Mouse (Mus musculus) liver, embryonic 12.5 days (tissue): ENCODE measurements around the gene Neurod2. TPM values are rescaled to one million over a fixed set of nuclear protein-coding genes. Genes with fewer than 3 reads are reported as not detected.

Source experiments
- ATAC-seq: fragments of 200-750 bp; cut with Nextera tagmentation; 2 replicates; pipeline ENCODE4 v1.8.0; 2017; ENCODE audit warnings: moderate number of reproducible peaks, mild to moderate bottlenecking, moderate library complexity
- H3K27ac ChIP-seq: fragments of 300-500 bp; sonication (generic); 2 replicates; pipeline ENCODE4 v1.5.1; 2016; ENCODE audit warnings: mild to moderate bottlenecking
- H3K27me3 ChIP-seq: fragments of 300-500 bp; sonication (generic); replicated peaks from 2 replicates; pipeline ENCODE4 v1.6.1; 2016; ENCODE audit warnings: mild to moderate bottlenecking, moderate library complexity
- H3K36me3 ChIP-seq: fragments of 300-500 bp; sonication (generic); 2 replicates; pipeline ENCODE4 v1.6.1; 2016; ENCODE audit warnings: mild to moderate bottlenecking, moderate library complexity
- H3K4me1 ChIP-seq: fragments of 300-500 bp; sonication (generic); 2 replicates; pipeline ENCODE4 v1.6.1; 2016
- H3K4me2 ChIP-seq: fragments of 300-500 bp; sonication (generic); 2 replicates; pipeline ENCODE4 v1.6.1; 2016; ENCODE audit warnings: mild to moderate bottlenecking, moderate library complexity
- H3K4me3 ChIP-seq: fragments of 300-500 bp; sonication (generic); 2 replicates; pipeline ENCODE4 v1.5.1; 2016; ENCODE audit warnings: mild to moderate bottlenecking, moderate library complexity
- H3K9ac ChIP-seq: fragments of 300-500 bp; sonication (generic); 2 replicates; pipeline ENCODE4 v1.6.1; 2016; ENCODE audit warnings: mild to moderate bottlenecking, moderate library complexity
- H3K9me3 ChIP-seq: fragments of 300-500 bp; sonication (generic); replicated peaks from 2 replicates; pipeline ENCODE4 v1.6.1; 2016; ENCODE audit warnings: mild to moderate bottlenecking, moderate library complexity
- WGBS: fragments of 180-500 bp; shearing (Covaris S2); methylation state at CpG from one replicate; pipeline ENCODE4 v1.1.7; 2016; ENCODE audit not compliant: insufficient replicate concordance; 5-methylcytosine and 5-hydroxymethylcytosine counted together
- polyA plus RNA-seq: library from polyadenylated mRNA; unstranded; fragments of >200 nt; fragmentation: Nextera tagmentation; extraction: Ambion mirVana; gene quantifications from 2 replicates; pipeline ENCODE4 v1.2.1, GENCODE M21; 2016

Gene Neurod2
- polyA plus RNA-seq, 1 experiment from 2014 or later, result not detected

DNA sequence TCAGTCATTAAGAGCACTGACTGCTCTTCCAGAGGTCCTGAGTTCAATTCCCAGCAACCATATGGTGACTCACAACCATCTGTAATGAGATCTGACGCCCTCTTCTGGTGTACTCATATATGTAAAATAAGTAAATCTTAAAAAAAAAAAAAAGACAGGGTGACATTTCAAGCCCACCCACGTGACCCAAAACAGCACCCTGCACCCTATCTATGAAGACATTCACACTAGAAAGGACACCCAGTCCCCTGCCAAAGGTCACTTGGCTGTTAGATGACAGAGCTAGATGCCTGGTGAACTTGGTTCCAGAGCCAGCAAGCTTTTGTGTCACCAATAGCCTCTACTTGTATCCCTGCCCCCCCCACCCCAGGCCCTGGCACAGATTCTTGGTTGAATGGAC, 36.4 kb downstream of the Neurod2 start:
- H3K36me3 ChIP-seq, result no peaks in the 10 kb centered on the region
- peaks cover 96% of the 10 kb centered on the region for H3K27me3 ChIP-seq

GRCm38 (mm10) chr11:98290906-98291305, 38.5 kb downstream of the Neurod2 start:
- H3K4me3 ChIP-seq, result no peak overlapping the region
- H3K36me3 ChIP-seq, result no peaks in the 10 kb centered on the region
- no peak for ATAC-seq
- no peak overlapping the region for H3K9ac ChIP-seq
- H3K9me3 ChIP-seq, result no peaks in the 10 kb centered on the region
- 39% methylated on average over 2 of the region's 2 CpGs for WGBS
- no peak overlapping the region for H3K27ac ChIP-seq
- peaks cover 92% of the 10 kb centered on the region for H3K27me3 ChIP-seq
- no peak overlapping the region for H3K4me2 ChIP-seq
- H3K4me1 ChIP-seq, result no peaks in the 10 kb centered on the region; the same call in 1 of the 2 replicates

More for the DNA sequence above, 36.4 kb downstream of the Neurod2 start:
- no peak for ATAC-seq
- WGBS, result 13% methylated on average over 2 of the region's 2 CpGs
- no peak overlapping the region for H3K4me3 ChIP-seq
- no peaks in the 10 kb centered on the region for H3K9me3 ChIP-seq
- H3K9ac ChIP-seq, result no peak overlapping the region
- no peak overlapping the region for H3K4me2 ChIP-seq
- H3K27ac ChIP-seq, result no peak overlapping the region
- H3K4me1 ChIP-seq, result peaks cover 15% of the 10 kb centered on the region

- no peak for ATAC-seq
- Histone ChIP-seq H3K4me2 (no peak overlapping the region), H3K27ac (no peak overlapping the region), H3K9ac (no peak overlapping the region), H3K4me3 (no peak overlapping the region), H3K27me3 (peaks cover 91% of the 10 kb centered on the region), H3K9me3 (no peaks in the 10 kb centered on the region), H3K4me1 (no peaks in the 10 kb centered on the region; the same call in 1 of the 2 replicates), H3K36me3 (no peaks in the 10 kb centered on the region)
- WGBS, result 47% methylated on average over 13 of the region's 13 CpGs
Observed at GRCm38 (mm10) chr11:98289873-98290272, 39.6 kb downstream of the Neurod2 start.

GRCm38 (mm10) chr11:98287961-98288360, 41.5 kb downstream of the Neurod2 start:
- no peaks in the 10 kb centered on the region for H3K9me3 ChIP-seq
- H3K4me2 ChIP-seq, result no peak overlapping the region
- no peak for ATAC-seq
- WGBS, result 42% methylated on average over 7 of the region's 7 CpGs
- H3K4me3 ChIP-seq, result no peak overlapping the region
- no peak overlapping the region for H3K27ac ChIP-seq
- H3K27me3 ChIP-seq, result peaks cover 84% of the 10 kb centered on the region
- peaks cover 3% of the 10 kb centered on the region; the same call in 1 of the 2 replicates for H3K4me1 ChIP-seq
- H3K36me3 ChIP-seq, result no peaks in the 10 kb centered on the region
- no peak overlapping the region for H3K9ac ChIP-seq

- ATAC-seq, result no peak
- H3K27me3 ChIP-seq, result peaks cover 84% of the 10 kb centered on the region
- no peak overlapping the region for H3K4me2 ChIP-seq
- H3K9me3 ChIP-seq, result no peaks in the 10 kb centered on the region
- WGBS, result 39% methylated on average over 5 of the region's 5 CpGs
- no peak overlapping the region for H3K27ac ChIP-seq
- peaks cover 3% of the 10 kb centered on the region; the same call in 1 of the 2 replicates for H3K4me1 ChIP-seq
- no peaks in the 10 kb centered on the region for H3K36me3 ChIP-seq
- no peak overlapping the region for H3K4me3 ChIP-seq
- H3K9ac ChIP-seq, result no peak overlapping the region
Observed at GRCm38 (mm10) chr11:98287531-98287930, 41.9 kb downstream of the Neurod2 start.

GRCm38 (mm10) chr11:98285368-98285767, 44.1 kb downstream of the Neurod2 start:
- no peaks in the 10 kb centered on the region for H3K9me3 ChIP-seq
- no peaks in the 10 kb centered on the region for H3K36me3 ChIP-seq
- H3K4me3 ChIP-seq, result no peak overlapping the region
- 64% methylated on average over 2 of the region's 2 CpGs for WGBS
- no peak for ATAC-seq
- H3K9ac ChIP-seq, result no peak overlapping the region
- peaks cover 69% of the 10 kb centered on the region for H3K27me3 ChIP-seq
- H3K4me2 ChIP-seq, result no peak overlapping the region
- peaks cover 3% of the 10 kb centered on the region; the same call in 1 of the 2 replicates for H3K4me1 ChIP-seq
- no peak overlapping the region for H3K27ac ChIP-seq

DNA sequence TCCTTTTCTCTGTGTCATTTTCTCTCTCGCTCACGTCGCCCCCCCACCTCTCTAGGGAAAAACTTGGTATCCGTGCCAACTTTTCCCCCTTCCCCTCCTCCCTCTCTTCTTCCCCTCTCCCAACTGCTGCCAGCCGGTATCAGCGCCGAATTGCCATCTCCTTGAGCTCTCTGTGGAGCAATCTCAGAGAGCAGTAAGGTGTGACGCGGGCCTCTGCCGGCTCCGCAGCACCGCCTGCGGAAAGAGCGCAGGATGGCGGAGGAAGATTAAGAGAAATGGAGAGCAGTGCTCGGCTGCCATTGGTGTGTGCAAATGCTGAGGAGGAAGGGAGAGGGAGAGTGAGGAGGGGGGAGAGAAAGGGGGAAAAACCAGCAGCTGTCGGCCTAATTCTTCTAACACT, 45.2 kb downstream of the Neurod2 start:
- H3K4me3 ChIP-seq, result no peak overlapping the region
- no peak overlapping the region for H3K27ac ChIP-seq
- H3K27me3 ChIP-seq, result peaks cover 57% of the 10 kb centered on the region
- H3K4me1 ChIP-seq, result peaks cover 3% of the 10 kb centered on the region; the same call in 1 of the 2 replicates
- H3K36me3 ChIP-seq, result peaks cover 4% of the 10 kb centered on the region; the same call in 1 of the 2 replicates
- no peak overlapping the region for H3K9ac ChIP-seq
- H3K9me3 ChIP-seq, result no peaks in the 10 kb centered on the region
- 2% methylated on average over 16 of the region's 17 CpGs for WGBS
- peak overlapping the region; percentile 35 for H3K4me2 ChIP-seq
- ATAC-seq, result no peak

DNA sequence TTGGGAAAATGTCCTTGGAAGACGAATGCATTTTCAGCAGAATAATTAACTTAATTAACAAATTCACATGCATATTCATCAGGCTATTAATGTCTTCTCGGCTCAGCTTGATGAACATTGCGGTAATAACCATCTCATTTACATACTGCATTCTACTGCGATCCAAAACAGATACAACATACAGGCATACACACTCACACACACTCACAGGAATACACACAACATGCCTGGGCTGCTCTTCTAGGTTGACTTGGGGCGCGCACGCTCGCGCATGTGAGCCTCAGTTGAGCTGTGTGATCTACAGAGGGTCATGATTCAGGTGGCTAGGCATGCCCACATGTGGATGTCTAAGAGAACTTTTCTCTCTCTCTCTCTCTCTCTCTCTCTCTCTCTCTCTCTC, 45.7 kb downstream of the Neurod2 start:
- Histone ChIP-seq H3K4me2 (no peak overlapping the region; the same call in 1 of the 2 replicates), H3K9me3 (no peaks in the 10 kb centered on the region), H3K4me1 (peaks cover 3% of the 10 kb centered on the region; the same call in 1 of the 2 replicates), H3K9ac (no peak overlapping the region), H3K27ac (no peak overlapping the region), H3K4me3 (no peak overlapping the region), H3K27me3 (peaks cover 52% of the 10 kb centered on the region), H3K36me3 (peaks cover 9% of the 10 kb centered on the region)
- 36% methylated on average over 9 of the region's 9 CpGs for WGBS
- no peak for ATAC-seq

Other genes with a start within 250 kb of the Neurod2 start
- gene Fbxl20, start 179.2 kb downstream of the Neurod2 start, polyA plus RNA-seq, result 10.2 and 11.1 TPM in 2 replicates
- 40.5 and 41.8 TPM in 2 replicates for gene Med1, start 136.4 kb downstream of the Neurod2 start, polyA plus RNA-seq
- gene Cdk12, start 126.6 kb downstream of the Neurod2 start, polyA plus RNA-seq, result 8.6 and 9.0 TPM in 2 replicates
- gene Ppp1r1b, start 18.8 kb upstream of the Neurod2 start, polyA plus RNA-seq, result 0.10 TPM in 1 of 2 replicates, not detected in the other
- 18.0 and 18.9 TPM in 2 replicates for gene Stard3, start 28.7 kb upstream of the Neurod2 start, polyA plus RNA-seq
- gene Tcap, start 54.2 kb upstream of the Neurod2 start, polyA plus RNA-seq, result not detected in 2 replicates
- 0.23 TPM in 1 of 2 replicates, not detected in the other for gene Pnmt, start 56.8 kb upstream of the Neurod2 start, polyA plus RNA-seq
- 3.5 and 3.8 TPM in 2 replicates for gene Pgap3, start 70.8 kb upstream of the Neurod2 start, polyA plus RNA-seq
- 5.5 and 5.6 TPM in 2 replicates for gene Erbb2, start 82.8 kb upstream of the Neurod2 start, polyA plus RNA-seq
- 64.8 and 67.4 TPM in 2 replicates for gene Mien1, start 109.3 kb upstream of the Neurod2 start, polyA plus RNA-seq
- 20.1 and 22.0 TPM in 2 replicates for gene Grb7, start 116.7 kb upstream of the Neurod2 start, polyA plus RNA-seq
- 0.07 and 0.12 TPM in 2 replicates for gene Ikzf3, start 216.4 kb upstream of the Neurod2 start, polyA plus RNA-seq
- 0.46 and 0.55 TPM in 2 replicates for gene Zpbp2, start 221.4 kb upstream of the Neurod2 start, polyA plus RNA-seq